Mouse (Mus musculus): Measurements from ENCODE around the gene Aknad1. TPM values are rescaled to one million over a fixed set of nuclear protein-coding genes. Genes with fewer than 3 reads are reported as not detected.

The Aknad1 gene
- polyA plus RNA-seq, 1 experiment = not detected

- H3K27ac ChIP-seq (ENCODE audit: insufficient read depth, low read length) = no peak overlapping the region
- DNase-seq = no peak
- WGBS = 38% methylated on average over 3 of the region's 3 CpGs
- H3K4me3 ChIP-seq (replicated peaks; ENCODE audit: insufficient read depth, low read depth, low read length) = no peak overlapping the region
- no peaks in the 10 kb centered on the region for H3K4me1 ChIP-seq (ENCODE audit: control insufficient read depth, insufficient read depth, low read length)
- TF ChIP-seq CTCF (IDR thresholded peaks at IDR 0.05; ENCODE audit: borderline replicate concordance, insufficient read depth, low read depth, low read length) (no peak), POLR2A (IDR thresholded peaks at IDR 0.05; ENCODE audit: borderline replicate concordance, insufficient read depth, low read length) (no peak)
- no peaks in the 10 kb centered on the region for H3K27me3 ChIP-seq (ENCODE audit: control insufficient read depth, insufficient read depth, low read length)
Measured at GRCm38 (mm10) chr3:108713065-108713675, 26.3 kb upstream of the Aknad1 start.

GRCm38 (mm10) chr3:108714837-108715236, 24.6 kb upstream of the Aknad1 start:
- 99% methylated on average over 4 of the region's 4 CpGs for WGBS
- H3K27me3 ChIP-seq (ENCODE audit: control insufficient read depth, insufficient read depth, low read length) = no peaks in the 10 kb centered on the region
- TF ChIP-seq CTCF (IDR thresholded peaks at IDR 0.05; ENCODE audit: borderline replicate concordance, insufficient read depth, low read depth, low read length) (no peak), POLR2A (IDR thresholded peaks at IDR 0.05; ENCODE audit: borderline replicate concordance, insufficient read depth, low read length) (no peak)
- no peak overlapping the region for H3K27ac ChIP-seq (ENCODE audit: insufficient read depth, low read length)
- H3K4me1 ChIP-seq (ENCODE audit: control insufficient read depth, insufficient read depth, low read length) = no peaks in the 10 kb centered on the region
- no peak overlapping the region for H3K4me3 ChIP-seq (replicated peaks; ENCODE audit: insufficient read depth, low read depth, low read length)
- DNase-seq = no peak

GRCm38 (mm10) chr3:108717896-108718502, 21.5 kb upstream of the Aknad1 start:
- TF ChIP-seq POLR2A (IDR thresholded peaks at IDR 0.05; ENCODE audit: borderline replicate concordance, insufficient read depth, low read length) (no peak), CTCF (IDR thresholded peaks at IDR 0.05; ENCODE audit: borderline replicate concordance, insufficient read depth, low read depth, low read length) (no peak)
- DNase-seq = no peak
- Histone ChIP-seq H3K4me1 (ENCODE audit: control insufficient read depth, insufficient read depth, low read length) (no peaks in the 10 kb centered on the region), H3K4me3 (replicated peaks; ENCODE audit: insufficient read depth, low read depth, low read length) (no peak overlapping the region), H3K27ac (ENCODE audit: insufficient read depth, low read length) (no peak overlapping the region), H3K27me3 (ENCODE audit: control insufficient read depth, insufficient read depth, low read length) (no peaks in the 10 kb centered on the region)
- WGBS = 91% methylated on average over 3 of the region's 3 CpGs

GRCm38 (mm10) chr3:108719357-108719756, 20.1 kb upstream of the Aknad1 start:
- WGBS = 89% methylated on average over 2 of the region's 2 CpGs
- TF ChIP-seq POLR2A (IDR thresholded peaks at IDR 0.05; ENCODE audit: borderline replicate concordance, insufficient read depth, low read length) (no peak), CTCF (IDR thresholded peaks at IDR 0.05; ENCODE audit: borderline replicate concordance, insufficient read depth, low read depth, low read length) (no peak)

GRCm38 (mm10) chr3:108719761-108720160, 19.7 kb upstream of the Aknad1 start:
- 95% methylated on average over 3 of the region's 3 CpGs for WGBS
- no peak overlapping the region for H3K4me3 ChIP-seq (replicated peaks; ENCODE audit: insufficient read depth, low read depth, low read length)
- TF ChIP-seq CTCF (IDR thresholded peaks at IDR 0.05; ENCODE audit: borderline replicate concordance, insufficient read depth, low read depth, low read length) = no peak
- no peak for TF ChIP-seq POLR2A (IDR thresholded peaks at IDR 0.05; ENCODE audit: borderline replicate concordance, insufficient read depth, low read length)

More at GRCm38 (mm10) chr3:108719357-108719756, 20.1 kb upstream of the Aknad1 start:
- no peak for DNase-seq
- no peaks in the 10 kb centered on the region for H3K4me1 ChIP-seq (ENCODE audit: control insufficient read depth, insufficient read depth, low read length)
- H3K27me3 ChIP-seq (ENCODE audit: control insufficient read depth, insufficient read depth, low read length) = no peaks in the 10 kb centered on the region
- no peak overlapping the region for H3K27ac ChIP-seq (ENCODE audit: insufficient read depth, low read length)
- no peak overlapping the region for H3K4me3 ChIP-seq (replicated peaks; ENCODE audit: insufficient read depth, low read depth, low read length)

GRCm38 (mm10) chr3:108721076-108721991, 18.1 kb upstream of the Aknad1 start:
- TF ChIP-seq CTCF (IDR thresholded peaks at IDR 0.05; ENCODE audit: borderline replicate concordance, insufficient read depth, low read depth, low read length) = 0 out of 2 replicates have a peak, but pooled peaks have one; percentile 9
- TF ChIP-seq POLR2A (IDR thresholded peaks at IDR 0.05; ENCODE audit: borderline replicate concordance, insufficient read depth, low read length) = no peak
- Histone ChIP-seq H3K27ac (ENCODE audit: insufficient read depth, low read length) (no peak overlapping the region), H3K4me1 (ENCODE audit: control insufficient read depth, insufficient read depth, low read length) (no peaks in the 10 kb centered on the region), H3K27me3 (ENCODE audit: control insufficient read depth, insufficient read depth, low read length) (no peaks in the 10 kb centered on the region), H3K4me3 (replicated peaks; ENCODE audit: insufficient read depth, low read depth, low read length) (peak overlapping the region; percentile 56)
- DNase-seq = peak; percentile 27 to 37
- WGBS = 3% methylated on average over 44 of the region's 44 CpGs

More at GRCm38 (mm10) chr3:108719761-108720160, 19.7 kb upstream of the Aknad1 start:
- no peak for DNase-seq
- Histone ChIP-seq H3K27ac (ENCODE audit: insufficient read depth, low read length) (no peak overlapping the region), H3K4me1 (ENCODE audit: control insufficient read depth, insufficient read depth, low read length) (no peaks in the 10 kb centered on the region), H3K27me3 (ENCODE audit: control insufficient read depth, insufficient read depth, low read length) (no peaks in the 10 kb centered on the region)

- WGBS = 4% methylated on average over 52 of the region's 53 CpGs
- peak; percentile 91 to 92 for DNase-seq
- Histone ChIP-seq H3K27me3 (ENCODE audit: control insufficient read depth, insufficient read depth, low read length) (no peaks in the 10 kb centered on the region), H3K4me3 (replicated peaks; ENCODE audit: insufficient read depth, low read depth, low read length) (peak within 1 kb of the TSS; percentile 56), H3K4me1 (ENCODE audit: control insufficient read depth, insufficient read depth, low read length) (no peaks in the 10 kb centered on the region), H3K27ac (ENCODE audit: insufficient read depth, low read length) (no peak within 1 kb of the TSS; the same call in 1 of the 2 replicates)
- no peak for TF ChIP-seq POLR2A (IDR thresholded peaks at IDR 0.05; ENCODE audit: borderline replicate concordance, insufficient read depth, low read length)
- TF ChIP-seq CTCF (IDR thresholded peaks at IDR 0.05; ENCODE audit: borderline replicate concordance, insufficient read depth, low read depth, low read length) = no peak
Measured at GRCm38 (mm10) chr3:108722036-108722872, 17.2 kb upstream of the Aknad1 start, which contains the start of gene Gpsm2. TSS of gene Gpsm2 (minus strand) at chr3:108722309.
